In the genomic region with DNA sequence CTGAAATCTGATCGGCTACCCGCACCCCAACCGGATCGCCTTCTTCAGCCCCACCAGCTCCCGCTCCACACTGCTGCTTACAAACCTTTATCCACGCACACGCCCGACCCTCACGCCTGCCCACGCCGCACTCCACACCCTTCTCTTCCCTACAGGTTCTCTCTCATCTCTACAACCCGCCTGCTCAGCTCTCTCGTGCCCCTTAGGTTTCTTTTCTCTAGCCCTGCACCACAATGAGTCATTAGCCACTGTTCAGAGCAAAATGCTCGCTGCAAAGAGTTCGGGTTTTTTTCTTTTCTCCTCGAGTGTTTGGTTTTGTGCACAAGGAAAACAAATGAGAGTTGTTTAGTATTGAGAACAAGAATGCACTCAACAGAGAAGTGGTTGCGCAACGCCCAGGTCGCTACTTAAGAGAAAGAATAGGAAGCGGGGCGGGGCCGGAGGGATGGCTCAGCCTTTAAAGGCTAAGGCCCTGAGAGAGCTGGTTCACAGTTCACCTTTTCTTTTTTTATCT, we compare ENCODE assay signal across 7 mouse cellular contexts. TPM values are rescaled to one million over a fixed set of nuclear protein-coding genes. Genes with fewer than 3 reads are reported as not detected.
DNase-seq lines count a peak whose midpoint lies in the region; ATAC-seq and TF ChIP-seq lines count a peak whose summit lies in the region.

No protein-coding gene starts in this region.

- H3K27me3 ChIP-seq in embryonic facial prominence, embryonic 15.5 days: no peaks in the 10 kb centered on the region
- no peaks in the 10 kb centered on the region for H3K27me3 ChIP-seq in heart, postnatal 0 days (ENCODE audit: control insufficient read depth, insufficient read depth, low read length)

- no peak for TF ChIP-seq EP300 in heart, postnatal 0 days (IDR thresholded peaks at IDR 0.05; ENCODE audit: low read depth)

- H3K9me3 ChIP-seq in embryonic facial prominence, embryonic 15.5 days (replicated peaks): no peaks in the 10 kb centered on the region
- H3K9me3 ChIP-seq in heart, postnatal 0 days (replicated peaks; ENCODE audit: control insufficient read depth, low read length): no peaks in the 10 kb centered on the region

- peak overlapping the region; percentile 66 for H3K4me3 ChIP-seq in embryonic facial prominence, embryonic 15.5 days (replicated peaks)
- H3K4me3 ChIP-seq in heart, postnatal 0 days (ENCODE audit: low read depth, low read length): peak overlapping the region; percentile 86

- peak overlapping the region; percentile 95 for H3K27ac ChIP-seq in embryonic facial prominence, embryonic 15.5 days (replicated peaks)
- peak overlapping the region; percentile 91 for H3K27ac ChIP-seq in heart, postnatal 0 days (ENCODE audit: low read depth)

- peak; percentile 91 for DNase-seq in R1 (ENCODE audit: low read depth, low spot score)
- DNase-seq in heart, postnatal 0 days (ENCODE audit: low spot score): peak; percentile 43
- DNase-seq in kidney, postnatal 25 days: peak; percentile 88
- peak; percentile 28 for DNase-seq in right cerebral cortex, postnatal 4 days

- ATAC-seq in CD4-positive, CD25-positive, alpha-beta regulatory T cell, adult 4 months: peak; percentile 13
- peak; percentile 27 for ATAC-seq in embryonic facial prominence, embryonic 15.5 days (ENCODE audit: insufficient number of reproducible peaks, low FRiP score, low TSS enrichment, low read depth)
- peak; percentile 6; the same call in 1 of the 2 replicates for ATAC-seq in heart, postnatal 0 days (ENCODE audit: insufficient read depth, low read depth)
- ATAC-seq in megakaryocyte, adult 5-6 weeks (ENCODE audit: poor library complexity, severe bottlenecking): peak; percentile 29

- no peaks in the 10 kb centered on the region for H3K36me3 ChIP-seq in embryonic facial prominence, embryonic 15.5 days
- no peaks in the 10 kb centered on the region for H3K36me3 ChIP-seq in heart, postnatal 0 days (replicated peaks; ENCODE audit: control insufficient read depth, insufficient read depth, low read length)

- no peak for TF ChIP-seq CTCF in heart, postnatal 0 days (IDR thresholded peaks at IDR 0.05; ENCODE audit: low read depth)

- peak overlapping the region; percentile 62 for H3K4me2 ChIP-seq in embryonic facial prominence, embryonic 15.5 days (replicated peaks)
- H3K4me2 ChIP-seq in heart, postnatal 0 days (ENCODE audit: low read depth, low read length): peak overlapping the region; percentile 89

- under 1% methylated on average over 22 of the region's 22 CpGs for WGBS in embryonic facial prominence, embryonic 15.5 days
- under 1% methylated on average over 22 of the region's 22 CpGs for WGBS in heart, postnatal 0 days

- peaks cover 22% of the 10 kb centered on the region for H3K4me1 ChIP-seq in embryonic facial prominence, embryonic 15.5 days
- H3K4me1 ChIP-seq in heart, postnatal 0 days (ENCODE audit: control insufficient read depth, insufficient read depth): peaks cover 12% of the 10 kb centered on the region

- H3K9ac ChIP-seq in embryonic facial prominence, embryonic 15.5 days: peak overlapping the region; percentile 69
- peak overlapping the region; percentile 86 for H3K9ac ChIP-seq in heart, postnatal 0 days (replicated peaks; ENCODE audit: low read depth, low read length)

RNA-seq across cellular contexts. Expression of gene Klrb1b, which starts 17.4 kb away (rescaled TPM):
- not detected for polyA plus RNA-seq in CD4-positive, CD25-positive, alpha-beta regulatory T cell, adult 4 months (2017; shearing (Covaris generic))
- polyA plus RNA-seq in embryonic facial prominence, embryonic 15.5 days (2015; fragmentation: Nextera tagmentation; extraction: Ambion mirVana): 0.34 TPM in 1 of 2 replicates, not detected in the other
- total RNA-seq in heart, postnatal 0 days (2014; rRNA removed; ENCODE audit: low replicate concordance): not detected in 2 replicates
- not detected in 2 replicates for polyA plus RNA-seq in heart, postnatal 0 days (2015; fragmentation: Nextera tagmentation; extraction: Ambion mirVana)
- 4.5 and 11.2 TPM in 2 replicates for total RNA-seq in megakaryocyte, adult 5-6 weeks (2015)
- total RNA-seq in megakaryocyte, adult 5-6 weeks (2017): 2.6 and 3.6 TPM in 2 replicates

RNA-seq across cellular contexts. Expression of gene Gm44511, which starts 17.4 kb away (rescaled TPM):
- not detected for polyA plus RNA-seq in CD4-positive, CD25-positive, alpha-beta regulatory T cell, adult 4 months (2017; shearing (Covaris generic))
- polyA plus RNA-seq in embryonic facial prominence, embryonic 15.5 days (2015; fragmentation: Nextera tagmentation; extraction: Ambion mirVana): not detected in 2 replicates
- total RNA-seq in heart, postnatal 0 days (2014; rRNA removed; ENCODE audit: low replicate concordance): not detected in 2 replicates
- not detected in 2 replicates for polyA plus RNA-seq in heart, postnatal 0 days (2015; fragmentation: Nextera tagmentation; extraction: Ambion mirVana)
- total RNA-seq in megakaryocyte, adult 5-6 weeks (2015): 2.7 TPM in 1 of 2 replicates, not detected in the other
- total RNA-seq in megakaryocyte, adult 5-6 weeks (2017): 3.4 TPM in 1 of 2 replicates, not detected in the other

RNA-seq across cellular contexts. Expression of gene Clec2i, which starts 43.9 kb away (rescaled TPM):
- 100 to 1,000 TPM in 1 of 2 experiments, 10 to 100 TPM in 1; 98.3 to 104 TPM for polyA plus RNA-seq in CD4-positive, CD25-positive, alpha-beta regulatory T cell, adult 4 months (2017; shearing (Covaris generic))
- polyA plus RNA-seq in embryonic facial prominence, embryonic 15.5 days (2015; fragmentation: Nextera tagmentation; extraction: Ambion mirVana): 0.12 and 0.36 TPM in 2 replicates
- not detected in 2 replicates for total RNA-seq in heart, postnatal 0 days (2014; rRNA removed; ENCODE audit: low replicate concordance)
- not detected in 2 replicates for polyA plus RNA-seq in heart, postnatal 0 days (2015; fragmentation: Nextera tagmentation; extraction: Ambion mirVana)
- total RNA-seq in megakaryocyte, adult 5-6 weeks (2015): 34.3 and 38.5 TPM in 2 replicates
- 58.0 and 59.7 TPM in 2 replicates for total RNA-seq in megakaryocyte, adult 5-6 weeks (2017)

RNA-seq across cellular contexts. Expression of gene BC035044, which starts 47.4 kb away (rescaled TPM):
- polyA plus RNA-seq in CD4-positive, CD25-positive, alpha-beta regulatory T cell, adult 4 months (2017; shearing (Covaris generic)): 1 to 10 TPM; 2.1 to 3.6 TPM
- polyA plus RNA-seq in embryonic facial prominence, embryonic 15.5 days (2015; fragmentation: Nextera tagmentation; extraction: Ambion mirVana): 0.38 and 0.49 TPM in 2 replicates
- total RNA-seq in heart, postnatal 0 days (2014; rRNA removed; ENCODE audit: low replicate concordance): 0.08 TPM in 1 of 2 replicates, not detected in the other
- 0.10 TPM in 1 of 2 replicates, not detected in the other for polyA plus RNA-seq in heart, postnatal 0 days (2015; fragmentation: Nextera tagmentation; extraction: Ambion mirVana)
- 154 and 164 TPM in 2 replicates for total RNA-seq in megakaryocyte, adult 5-6 weeks (2015)
- total RNA-seq in megakaryocyte, adult 5-6 weeks (2017): 141 and 149 TPM in 2 replicates

RNA-seq across cellular contexts. Expression of gene Klrb1c, which starts 54.5 kb away (rescaled TPM):
- polyA plus RNA-seq in CD4-positive, CD25-positive, alpha-beta regulatory T cell, adult 4 months (2017; shearing (Covaris generic)): 1 to 10 TPM; 2.5 to 3.5 TPM
- polyA plus RNA-seq in embryonic facial prominence, embryonic 15.5 days (2015; fragmentation: Nextera tagmentation; extraction: Ambion mirVana): 0.05 and 0.11 TPM in 2 replicates
- not detected in 2 replicates for total RNA-seq in heart, postnatal 0 days (2014; rRNA removed; ENCODE audit: low replicate concordance)
- not detected in 2 replicates for polyA plus RNA-seq in heart, postnatal 0 days (2015; fragmentation: Nextera tagmentation; extraction: Ambion mirVana)
- 4.7 and 10.0 TPM in 2 replicates for total RNA-seq in megakaryocyte, adult 5-6 weeks (2015)
- 6.8 and 8.4 TPM in 2 replicates for total RNA-seq in megakaryocyte, adult 5-6 weeks (2017)

Comparison
In these comparisons a context has a peak if more than half of its experiments do, and no peak if none do; other contexts are left out.
1. Peak in every context shown above with its lines: DNase-seq, ATAC-seq, H3K4me3 ChIP-seq and H3K27ac ChIP-seq.
2. DNase-seq: peak in every context shown above with its lines; median percentile 91 in R1; 88 in kidney, postnatal 25 days; 43 in heart, postnatal 0 days; 28 in right cerebral cortex, postnatal 4 days.
3. RNA of gene Clec2i, which starts 43.9 kb away (polyA plus RNA-seq): 98.3 to 104 TPM in CD4-positive, CD25-positive, alpha-beta regulatory T cell, adult 4 months; 0.12 to 0.36 TPM in embryonic facial prominence, embryonic 15.5 days and not detected in heart, postnatal 0 days; every median in the first group is over 10 times any median in the second.